Mouse (Mus musculus) Muller cell, postnatal 12 days (primary cell): ENCODE data around the gene Tmem135.

Experiments
- DNase-seq: peaks from one replicate; pipeline ENCODE4 v3.0.0-alpha.2; 2015; ENCODE audit errors: inconsistent ontology term

Gene Tmem135

GRCm38 (mm10) chr7:89106421-89106820, 297.6 kb downstream of the Tmem135 start:
- DNase-seq = no peak

- no peak for DNase-seq
Observed at GRCm38 (mm10) chr7:89099756-89100155, 304.3 kb downstream of the Tmem135 start.
